Mouse (Mus musculus): ENCODE measurements around the gene Cdc16.

DNA sequence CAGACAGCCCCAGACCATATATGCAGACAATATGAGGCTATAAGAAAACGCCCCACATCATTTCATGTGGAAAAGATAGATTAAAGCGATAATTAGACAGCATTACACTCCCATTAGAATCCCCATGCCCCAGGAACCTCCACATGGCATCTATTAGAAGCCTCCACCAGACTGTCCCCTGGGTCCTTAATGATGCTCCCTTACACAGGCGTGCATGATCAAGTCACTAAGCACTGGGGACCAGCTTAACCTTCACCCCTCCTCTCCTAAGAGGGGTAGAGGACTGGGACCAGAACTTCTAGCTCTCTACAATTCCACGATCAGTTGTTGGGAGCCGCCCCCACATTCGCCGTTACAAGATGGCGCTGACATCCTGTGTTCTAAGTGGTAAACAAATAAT is 38.5 kb upstream of the Cdc16 start:
- TF ChIP-seq EP300 (IDR thresholded peaks at IDR 0.05; ENCODE audit: low read depth) = no peak
- no peak for TF ChIP-seq CTCF (IDR thresholded peaks at IDR 0.05; ENCODE audit: low read depth)

All from heart, postnatal 0 days (tissue).